Mouse (Mus musculus) yolk sac, embryonic 10.5 days (tissue): ENCODE measurements at regions not wholly inside any gene's neighbourhood (a gene's known extent, or its start where the extent isn't known, plus 50 kb on each side); places are given as distances from the start of the nearest gene placed in this dataset.
"Not testable (repeated sequence)": the region's sequence is repeated elsewhere in the genome, so short reads cannot be mapped to it uniquely, and the experiment has no call there.

Experiments
- DNase-seq: peaks from one replicate; pipeline ENCODE4 v3.0.0-alpha.2; 2017; ENCODE audit warnings: low spot score

GRCm38 (mm10) chr16:86361099-86361498, 459.5 kb upstream of the Adamts5 start:
- DNase-seq, result no peak

DNA sequence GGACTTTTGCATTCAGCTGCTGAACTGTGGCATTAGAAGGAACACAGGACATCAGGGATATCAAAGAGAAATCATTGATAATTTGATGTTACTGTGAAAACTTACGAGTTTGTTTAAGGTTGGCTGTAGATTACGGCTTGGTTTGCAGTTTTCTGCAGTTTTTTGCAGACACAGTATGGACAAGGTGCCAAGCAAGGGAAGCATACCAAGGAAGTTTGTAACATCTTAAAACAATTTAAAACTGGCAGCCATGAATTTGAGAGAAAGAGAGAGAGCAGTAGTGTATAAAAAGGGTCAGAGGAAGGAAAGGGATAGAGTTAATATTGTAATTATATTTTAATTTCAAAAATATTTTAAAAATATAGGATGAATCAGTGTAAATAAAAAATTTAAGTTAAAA, 453.4 kb upstream of the Adamts5 start:
- no peak for DNase-seq

DNA sequence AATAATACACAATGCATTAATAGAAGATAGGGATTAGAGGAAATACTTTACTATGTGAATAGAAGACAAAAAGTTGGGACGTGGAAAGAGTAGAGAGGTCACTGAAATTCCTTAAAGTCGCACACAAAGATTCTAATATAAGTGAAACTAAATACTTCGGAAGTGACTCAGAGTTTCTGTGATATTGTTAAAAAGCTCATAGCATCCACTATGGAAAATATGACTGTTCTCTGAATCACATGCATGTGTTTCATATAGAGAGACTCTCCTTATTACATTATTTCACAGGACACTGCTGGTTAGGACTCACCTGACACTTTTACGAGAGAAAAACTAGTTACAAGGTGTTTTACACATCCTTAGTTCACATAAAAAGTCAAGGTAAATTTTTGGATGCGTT, 446.1 kb upstream of the Adamts5 start:
- no peak for DNase-seq

DNA sequence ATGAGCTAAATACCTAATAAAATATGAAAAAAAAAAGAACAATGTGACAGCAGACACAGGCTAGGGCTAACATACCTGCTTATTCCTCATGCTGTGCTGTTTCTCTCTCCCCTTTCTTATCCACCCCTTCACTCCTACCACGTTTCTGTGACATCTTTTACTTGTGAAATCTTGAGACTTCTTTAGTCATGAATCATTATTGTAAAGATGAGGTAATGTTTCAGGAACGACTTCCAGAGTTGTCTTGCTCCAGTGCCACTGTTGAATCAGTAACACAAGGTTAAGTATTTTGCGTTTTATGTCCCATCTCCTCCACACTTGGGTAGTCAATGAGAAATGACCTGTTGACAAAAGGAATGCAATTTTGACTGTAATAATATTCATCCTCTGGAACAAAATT, 445.3 kb upstream of the Adamts5 start:
- no peak for DNase-seq

DNA sequence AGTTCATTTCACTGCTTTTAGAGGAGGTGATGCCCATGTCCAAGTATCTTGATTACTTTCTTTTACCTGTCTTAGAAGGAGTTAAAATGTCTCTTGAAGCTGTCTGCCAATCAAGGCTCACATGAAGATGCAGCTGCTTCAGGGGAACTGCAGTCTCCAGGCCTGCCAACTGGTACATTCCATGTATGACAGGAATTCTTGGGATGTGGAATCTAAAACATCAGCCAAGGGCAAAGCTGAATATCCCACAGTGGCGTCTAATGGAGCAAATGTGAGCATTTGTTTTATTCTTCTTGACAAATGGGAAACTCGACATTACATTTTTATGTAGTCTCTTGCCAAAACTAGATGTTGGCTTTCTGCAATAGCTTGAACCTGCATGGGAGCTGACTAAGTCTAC, 438.7 kb upstream of the Adamts5 start:
- DNase-seq, result no peak

GRCm38 (mm10) chr16:86325406-86325805, 423.8 kb upstream of the Adamts5 start:
- no peak for DNase-seq

- DNase-seq, result no peak
Measured at GRCm38 (mm10) chr16:86318898-86319297, 417.3 kb upstream of the Adamts5 start.

- no peak for DNase-seq
Measured at GRCm38 (mm10) chr16:86309696-86310095, 408.1 kb upstream of the Adamts5 start.

DNA sequence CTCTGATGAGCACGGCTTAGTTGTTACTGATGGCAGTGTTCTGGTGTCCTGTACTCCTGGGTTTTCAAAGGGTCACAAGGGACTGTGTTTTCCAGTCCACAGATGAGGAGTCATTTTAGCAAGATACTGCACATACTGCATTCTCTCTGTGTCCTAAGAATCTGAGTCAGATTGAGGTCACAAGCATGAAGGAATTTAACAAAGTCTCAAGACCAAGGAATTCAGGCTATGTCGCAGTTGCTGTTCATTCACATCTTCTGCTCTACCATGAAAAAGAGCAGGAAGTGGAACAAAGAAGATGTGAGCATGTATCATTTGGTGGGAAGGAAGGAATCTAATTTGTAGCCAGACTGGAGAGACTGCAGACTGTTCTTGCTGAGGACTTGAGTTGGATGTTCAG, 402.2 kb upstream of the Adamts5 start:
- DNase-seq, result no peak

GRCm38 (mm10) chr16:86302451-86303145, 401.0 kb upstream of the Adamts5 start:
- DNase-seq, result no peak

- no peak for DNase-seq
Measured at GRCm38 (mm10) chr16:86294436-86294835, 392.8 kb upstream of the Adamts5 start.

- DNase-seq, result no peak
Measured at GRCm38 (mm10) chr16:86281326-86281725, 379.7 kb upstream of the Adamts5 start.

GRCm38 (mm10) chr16:86277031-86277430, 375.4 kb upstream of the Adamts5 start:
- no peak for DNase-seq

- no peak for DNase-seq
Measured at GRCm38 (mm10) chr16:86261612-86262011, 360.0 kb upstream of the Adamts5 start.

DNA sequence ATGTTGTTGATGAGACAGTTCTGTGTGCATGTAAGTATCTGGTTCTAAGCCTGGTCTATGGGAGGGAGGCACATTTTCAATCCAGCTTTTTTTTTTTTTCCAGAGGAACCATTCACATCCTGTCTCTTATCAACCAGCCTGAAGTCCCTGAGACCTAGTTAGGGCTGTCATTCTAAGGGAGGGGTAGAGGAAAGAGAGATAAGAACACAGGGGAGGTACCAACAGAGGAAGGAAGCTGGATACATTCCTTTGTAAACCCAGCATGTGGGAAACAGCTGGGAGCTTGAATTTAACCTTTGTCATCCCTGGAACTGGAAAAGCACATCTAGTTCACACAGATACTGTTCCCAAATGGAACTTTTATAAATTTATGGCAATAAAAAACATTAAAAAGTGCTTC, 351.0 kb upstream of the Adamts5 start:
- DNase-seq, result peak; percentile 6

- no peak for DNase-seq
Measured at GRCm38 (mm10) chr16:86250021-86250420, 348.4 kb upstream of the Adamts5 start.

DNA sequence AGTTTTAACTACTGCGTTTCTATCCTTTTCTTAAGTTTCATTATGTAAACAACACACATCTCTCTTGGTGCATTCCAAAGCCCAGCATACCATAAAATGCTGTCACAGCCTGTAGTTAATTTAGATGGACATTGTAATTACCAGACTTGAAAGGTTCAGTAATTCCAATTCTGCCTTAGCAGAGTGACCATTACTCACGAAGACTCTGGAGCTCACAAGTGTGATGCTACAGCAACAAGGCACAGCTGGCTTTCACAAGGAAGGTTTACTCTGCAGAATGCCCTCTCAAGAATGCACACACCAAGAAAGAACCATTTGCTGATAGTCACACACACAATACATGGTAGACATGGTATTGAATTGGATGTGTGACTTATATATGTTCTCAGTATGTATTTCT, 342.6 kb upstream of the Adamts5 start:
- DNase-seq, result no peak

DNA sequence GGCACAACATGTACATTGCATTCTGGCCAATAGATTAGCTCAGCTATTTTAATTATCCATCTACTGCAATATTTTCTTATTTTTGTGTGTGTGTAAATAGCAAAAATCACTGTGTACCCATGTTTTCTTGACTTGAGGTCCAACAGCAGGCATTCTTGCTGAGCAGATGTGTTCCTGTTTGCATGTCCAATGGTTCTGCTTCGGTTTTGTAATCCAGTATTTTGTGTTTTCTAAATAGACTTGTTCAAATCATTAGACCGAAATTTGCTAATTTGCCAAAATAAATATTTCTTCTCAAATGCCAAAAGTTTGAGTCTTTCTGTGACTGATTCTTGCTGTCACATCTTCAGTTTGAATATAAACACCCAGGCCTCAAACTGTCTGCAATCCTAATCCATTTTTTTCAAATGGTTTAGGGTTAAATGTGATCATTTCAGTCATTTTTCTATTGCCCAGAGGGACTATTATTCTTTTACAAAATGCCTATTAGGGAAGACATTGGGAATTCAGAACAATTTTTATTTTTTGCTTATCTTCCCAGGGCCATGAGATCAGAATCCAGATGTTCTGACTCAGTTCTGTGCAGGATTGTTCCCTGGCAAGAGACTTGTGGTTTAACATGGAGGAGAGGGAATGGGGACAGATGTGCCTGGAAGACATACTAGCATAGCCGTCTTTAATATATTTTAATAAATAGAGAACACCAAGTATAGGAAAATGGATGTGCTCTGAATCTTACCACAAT, 341.3 kb upstream of the Adamts5 start:
- no peak for DNase-seq

GRCm38 (mm10) chr16:86222997-86223396, 321.4 kb upstream of the Adamts5 start:
- DNase-seq, result no peak

DNA sequence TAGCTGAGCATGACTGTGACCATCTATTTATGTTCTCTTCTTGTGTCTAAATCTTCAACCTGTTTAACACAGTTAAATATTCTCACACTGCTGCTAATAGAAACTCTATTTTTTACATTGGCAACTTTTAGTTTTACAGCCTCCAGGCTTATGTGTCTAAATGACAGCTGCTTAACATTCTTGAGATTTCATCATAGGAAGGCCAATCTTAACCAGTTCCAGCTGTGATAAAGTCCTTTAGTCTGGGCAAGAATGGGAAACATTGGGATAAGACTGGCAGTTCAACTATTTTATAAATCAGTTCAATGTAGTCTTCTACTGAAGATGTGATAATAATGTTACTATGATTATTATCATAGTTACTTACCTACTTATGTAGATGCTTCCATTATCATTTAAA, 308.9 kb upstream of the Adamts5 start:
- no peak for DNase-seq

DNA sequence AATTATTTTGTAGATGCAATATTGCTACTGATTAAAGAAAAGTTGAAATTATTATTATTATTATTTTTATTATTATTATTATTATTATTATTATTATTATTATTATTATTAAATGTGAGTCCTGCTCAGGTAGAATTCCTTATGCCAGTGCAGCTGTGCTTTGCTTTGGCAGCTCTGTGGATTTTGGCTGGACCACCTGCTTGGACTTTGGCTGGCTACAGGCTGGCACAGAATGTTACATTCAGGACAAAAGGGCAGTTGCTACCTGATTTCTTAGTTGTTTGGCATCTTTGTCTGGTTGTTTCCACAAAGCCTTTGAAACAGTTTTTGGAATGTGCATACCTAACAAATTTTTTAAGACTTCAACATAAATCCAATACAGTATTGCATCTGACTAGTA, 307.7 kb upstream of the Adamts5 start:
- no peak for DNase-seq

GRCm38 (mm10) chr16:86189874-86190273, 288.2 kb upstream of the Adamts5 start:
- DNase-seq, result no peak

DNA sequence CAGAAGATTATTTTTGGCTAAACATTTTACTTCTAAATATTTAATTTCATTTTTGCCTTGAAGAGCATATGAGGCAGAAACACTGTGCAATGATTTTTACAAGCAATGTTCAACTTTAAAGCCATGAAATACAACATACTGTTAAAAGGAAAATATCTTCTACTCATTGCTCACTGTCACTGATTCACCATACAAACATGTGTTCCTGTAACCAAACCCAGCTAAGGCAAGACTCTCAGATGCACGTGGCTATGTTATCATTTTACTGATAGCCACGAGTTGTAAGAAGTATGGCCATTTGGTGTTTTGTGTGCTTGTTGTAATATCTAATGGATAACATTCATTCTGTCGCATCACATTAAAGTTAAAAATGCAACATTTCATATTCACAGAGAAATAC, 287.3 kb upstream of the Adamts5 start:
- no peak for DNase-seq

DNA sequence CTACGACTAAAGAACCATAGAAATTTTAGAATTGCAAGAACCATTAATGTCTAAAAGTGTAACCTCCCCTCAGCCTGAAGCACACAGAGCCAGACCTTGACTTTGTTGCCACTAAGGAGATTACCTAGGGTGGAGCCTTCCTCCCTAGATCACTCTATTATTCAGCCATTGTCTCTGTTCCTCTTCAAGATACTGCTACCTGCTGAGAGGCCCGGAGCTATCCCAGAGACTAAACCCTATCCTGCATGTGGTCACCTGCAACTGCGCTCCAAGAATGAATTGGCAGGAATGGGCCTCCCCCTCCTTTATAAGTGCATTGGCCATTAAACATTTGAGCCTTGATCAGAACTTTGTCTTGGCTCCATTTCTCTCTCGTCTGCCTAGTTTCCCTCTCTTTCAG, 286.0 kb upstream of the Adamts5 start:
- not testable (repeated sequence) for DNase-seq
